Mouse (Mus musculus) intestine, postnatal 0 days (tissue): ENCODE results near the gene Cuta. TPM values are rescaled to one million over a fixed set of nuclear protein-coding genes. Genes with fewer than 3 reads are reported as not detected.

ENCODE experiments used
- ATAC-seq: fragments of 200-750 bp; cut with Nextera tagmentation; 2 replicates; pipeline ENCODE4 v1.8.0; 2017; ENCODE audit warnings: mild to moderate bottlenecking, moderate TSS enrichment, moderate library complexity
- H3K27ac ChIP-seq: fragments of 300-500 bp; sonication (generic); 2 replicates; pipeline ENCODE4 v1.5.1; 2014; ENCODE audit warnings: mild to moderate bottlenecking, low read depth, low read length, moderate library complexity
- H3K27me3 ChIP-seq: fragments of 300-500 bp; sonication (generic); replicated peaks from 2 replicates; pipeline ENCODE4 v1.6.1; 2014; ENCODE audit warnings: low read length, mixed read lengths; ENCODE audit not compliant: control insufficient read depth, insufficient read depth
- H3K36me3 ChIP-seq: fragments of 300-500 bp; sonication (generic); 2 replicates; pipeline ENCODE4 v1.6.1; 2014; ENCODE audit warnings: mild to moderate bottlenecking, moderate library complexity; ENCODE audit not compliant: control insufficient read depth, insufficient read depth
- H3K4me1 ChIP-seq: fragments of 300-500 bp; sonication (generic); replicated peaks from 2 replicates; pipeline ENCODE4 v1.6.1; 2014; ENCODE audit warnings: antibody characterized with exemption, low read length, mixed read lengths; ENCODE audit not compliant: control insufficient read depth, insufficient read depth
- H3K4me2 ChIP-seq: fragments of 300-500 bp; sonication (generic); replicated peaks from 2 replicates; pipeline ENCODE4 v1.6.1; 2014; ENCODE audit warnings: low read depth, mild to moderate bottlenecking, moderate library complexity
- H3K4me3 ChIP-seq: fragments of 300-500 bp; sonication (generic); 2 replicates; pipeline ENCODE4 v1.5.1; 2014; ENCODE audit warnings: low read depth, low read length
- H3K9ac ChIP-seq: fragments of 300-500 bp; sonication (generic); 2 replicates; pipeline ENCODE4 v1.6.1; 2014; ENCODE audit warnings: mild to moderate bottlenecking, low read depth, low read length
- H3K9me3 ChIP-seq: fragments of 300-500 bp; sonication (generic); 2 replicates; pipeline ENCODE4 v1.6.1; 2016; ENCODE audit warnings: mixed run types; ENCODE audit not compliant: control insufficient read depth
- CTCF ChIP-seq: sonication (generic); IDR thresholded peaks from 2 replicates; pipeline ENCODE4 v1.5.1; 2016; ENCODE audit warnings: low read depth, mild to moderate bottlenecking, control low read depth, antibody characterized with exemption, moderate library complexity
- WGBS: fragments of 180-500 bp; shearing (Covaris S2); extraction: QIAGEN DNeasy Blood & Tissue Kit; methylation state at CpG from one replicate; pipeline ENCODE4 v1.1.7; 2014; 5-methylcytosine and 5-hydroxymethylcytosine counted together
- polyA plus RNA-seq: library from polyadenylated mRNA; unstranded; fragments of >200 nt; fragmentation: Nextera tagmentation; extraction: Ambion mirVana; gene quantifications from 2 replicates; pipeline ENCODE4 v1.2.1, GENCODE M21; 2015

The Cuta gene
- polyA plus RNA-seq, 1 experiment from 2014 or later: 287 TPM

DNA sequence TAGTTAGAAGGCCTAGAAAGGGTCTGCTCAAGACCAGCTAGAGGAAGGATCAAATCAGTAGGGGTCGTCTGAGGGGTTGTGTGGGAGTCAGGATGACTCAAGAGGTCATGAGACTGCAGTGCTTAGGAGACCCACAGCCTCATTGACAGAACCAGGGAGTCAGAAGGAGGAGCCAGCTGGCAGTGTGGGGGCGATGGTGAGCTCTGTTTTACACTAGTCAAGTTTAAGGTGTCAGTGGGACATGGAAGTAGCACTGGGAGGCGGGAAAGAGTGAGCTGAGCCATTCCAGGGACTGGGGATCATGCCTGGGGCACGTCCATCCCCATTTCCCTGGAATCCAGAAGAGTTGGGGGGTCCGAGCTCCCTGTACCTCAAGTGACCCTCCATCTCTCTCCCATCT lies 19.5 kb upstream of the Cuta start:
- no peaks in the 10 kb centered on the region for H3K9me3 ChIP-seq
- H3K4me3 ChIP-seq: no peak overlapping the region
- H3K36me3 ChIP-seq: peaks cover 38% of the 10 kb centered on the region; the same call in 1 of the 2 replicates
- no peak for TF ChIP-seq CTCF
- H3K9ac ChIP-seq: no peak overlapping the region
- H3K4me2 ChIP-seq: no peak overlapping the region
- no peaks in the 10 kb centered on the region for H3K4me1 ChIP-seq
- 57% methylated on average over 5 of the region's 5 CpGs for WGBS
- ATAC-seq: no peak
- H3K27me3 ChIP-seq: no peaks in the 10 kb centered on the region
- no peak overlapping the region for H3K27ac ChIP-seq

DNA sequence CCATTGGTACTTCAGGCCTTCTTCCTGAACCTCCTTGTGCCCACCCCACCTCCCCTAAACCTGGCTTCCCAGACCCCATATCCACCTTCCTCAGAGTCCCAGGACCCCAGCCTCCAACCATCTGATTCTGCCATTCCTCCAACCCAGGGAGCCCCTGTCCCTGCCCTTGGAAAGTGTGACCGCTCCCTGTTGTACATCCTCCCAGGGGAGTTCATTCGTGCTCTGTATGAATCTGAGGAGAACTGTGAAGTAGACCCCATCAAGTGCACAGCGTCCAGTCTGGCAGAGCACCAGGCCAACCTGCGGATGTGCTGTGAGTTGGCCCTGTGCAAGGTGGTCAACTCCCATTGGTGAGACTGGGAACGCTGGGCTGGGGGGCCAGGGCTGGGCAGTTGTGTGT lies 18.5 kb upstream of the Cuta start:
- H3K36me3 ChIP-seq: peaks cover 38% of the 10 kb centered on the region; the same call in 1 of the 2 replicates

DNA sequence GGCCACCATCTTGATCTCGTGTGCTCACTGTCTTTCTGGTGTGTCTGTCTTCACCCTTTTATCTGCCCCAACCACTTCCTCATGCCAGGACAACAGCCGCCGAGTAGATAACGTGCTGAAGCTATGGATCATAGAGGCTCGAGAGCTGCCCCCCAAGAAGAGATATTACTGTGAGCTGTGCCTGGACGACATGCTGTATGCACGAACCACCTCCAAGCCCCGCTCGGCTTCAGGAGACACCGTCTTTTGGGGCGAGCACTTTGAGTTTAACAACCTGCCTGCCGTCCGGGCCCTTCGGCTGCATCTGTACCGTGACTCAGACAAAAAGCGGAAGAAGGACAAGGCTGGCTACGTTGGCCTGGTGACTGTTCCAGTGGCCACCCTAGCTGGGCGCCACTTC lies 17.5 kb upstream of the Cuta start:
- Histone ChIP-seq H3K9ac (no peak overlapping the region), H3K4me1 (0 out of 2 replicates have a peak, but pooled peaks cover 3% of the 10 kb centered on the region), H3K9me3 (no peaks in the 10 kb centered on the region), H3K4me2 (no peak overlapping the region), H3K27me3 (no peaks in the 10 kb centered on the region), H3K27ac (no peak overlapping the region), H3K4me3 (no peak overlapping the region), H3K36me3 (peaks cover 38% of the 10 kb centered on the region; the same call in 1 of the 2 replicates)
- WGBS: 81% methylated on average over 18 of the region's 18 CpGs
- TF ChIP-seq CTCF: no peak
- ATAC-seq: no peak

More for the DNA sequence above, 18.5 kb upstream of the Cuta start:
- no peaks in the 10 kb centered on the region for H3K27me3 ChIP-seq
- no peak for TF ChIP-seq CTCF
- WGBS: 92% methylated on average over 5 of the region's 5 CpGs
- no peaks in the 10 kb centered on the region for H3K9me3 ChIP-seq
- H3K4me3 ChIP-seq: no peak overlapping the region
- 0 out of 2 replicates have a peak, but pooled peaks cover 3% of the 10 kb centered on the region for H3K4me1 ChIP-seq
- no peak overlapping the region for H3K4me2 ChIP-seq
- H3K9ac ChIP-seq: no peak overlapping the region
- H3K27ac ChIP-seq: no peak overlapping the region
- ATAC-seq: no peak

DNA sequence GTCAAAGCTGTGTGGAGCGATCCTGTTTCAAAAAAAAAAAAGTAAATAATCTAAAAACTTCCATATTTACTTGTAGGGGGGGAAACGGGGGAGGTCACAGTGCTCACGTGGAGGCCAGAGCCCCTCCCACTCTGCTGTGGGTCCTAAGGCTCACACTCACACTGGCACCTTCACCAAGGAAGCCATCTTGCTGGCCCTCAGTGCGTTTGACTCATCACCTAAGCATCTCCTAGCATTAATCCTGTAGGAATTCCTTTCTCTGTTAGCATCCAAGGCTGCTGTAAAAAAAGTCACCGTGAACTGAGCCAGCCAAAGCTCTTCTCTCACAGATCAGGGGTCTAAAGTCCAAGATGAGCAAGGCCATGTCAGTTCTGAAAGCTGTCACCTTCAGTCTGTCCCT lies 16.9 kb upstream of the Cuta start:
- 64% methylated on average over 5 of the region's 5 CpGs for WGBS
- peaks cover 33% of the 10 kb centered on the region; the same call in 1 of the 2 replicates for H3K36me3 ChIP-seq
- no peak overlapping the region for H3K9ac ChIP-seq
- 0 out of 2 replicates have a peak, but pooled peaks cover 3% of the 10 kb centered on the region for H3K4me1 ChIP-seq
- no peak overlapping the region for H3K4me3 ChIP-seq
- no peak for ATAC-seq
- no peaks in the 10 kb centered on the region for H3K9me3 ChIP-seq
- H3K27ac ChIP-seq: no peak overlapping the region
- no peak overlapping the region for H3K4me2 ChIP-seq
- H3K27me3 ChIP-seq: no peaks in the 10 kb centered on the region
- TF ChIP-seq CTCF: no peak

DNA sequence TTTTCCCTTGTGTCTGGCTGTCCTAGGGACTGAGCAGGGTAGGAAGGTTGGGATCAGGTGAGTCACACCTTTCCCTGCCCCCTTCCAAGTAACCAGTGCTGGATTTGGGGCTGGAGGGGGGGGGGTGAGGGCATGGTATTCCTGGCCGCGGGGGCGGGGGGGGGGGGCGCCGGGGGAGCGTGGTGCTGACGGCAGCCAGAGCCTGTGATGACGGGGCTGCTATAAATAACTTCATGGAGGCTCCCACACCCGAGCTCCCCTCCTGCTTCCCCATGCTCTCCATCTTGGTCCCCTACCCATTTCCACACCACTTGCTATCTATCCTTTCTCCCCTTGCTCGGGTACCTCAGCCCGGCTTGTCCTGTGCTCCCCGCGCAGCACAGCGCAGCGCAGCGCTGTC lies 14.4 kb upstream of the Cuta start:
- Histone ChIP-seq H3K27ac (no peak overlapping the region), H3K9ac (no peak overlapping the region), H3K9me3 (no peaks in the 10 kb centered on the region), H3K27me3 (no peaks in the 10 kb centered on the region), H3K4me1 (peaks cover 7% of the 10 kb centered on the region; the same call in 1 of the 2 replicates), H3K36me3 (peaks cover 14% of the 10 kb centered on the region; the same call in 1 of the 2 replicates), H3K4me2 (peak overlapping the region; percentile 52), H3K4me3 (0 out of 2 replicates have a peak overlapping the region, but pooled peaks have one; percentile 9)
- WGBS: 10% methylated on average over 10 of the region's 16 CpGs
- no peak for ATAC-seq
- no peak for TF ChIP-seq CTCF

DNA sequence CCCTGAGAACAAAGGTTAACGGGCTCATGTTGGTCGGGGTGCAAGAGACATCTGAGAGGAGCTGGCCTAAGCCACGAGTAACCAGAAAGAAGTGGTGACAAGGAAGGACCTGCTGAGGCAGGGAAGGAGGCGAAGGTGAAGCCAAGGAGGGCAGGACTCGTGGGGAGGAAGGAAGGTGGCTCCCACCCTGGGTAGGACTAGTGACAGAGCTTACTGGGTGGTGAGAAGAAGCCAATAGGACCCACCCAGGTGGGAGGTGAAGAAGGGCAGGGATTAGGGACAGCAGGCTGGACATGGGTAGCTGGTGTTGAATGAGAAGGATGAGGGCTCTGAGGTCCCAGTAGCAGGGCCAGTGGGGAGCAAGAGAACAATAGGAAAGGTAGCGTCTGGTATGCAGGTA lies 13.8 kb upstream of the Cuta start:
- Histone ChIP-seq H3K4me1 (peaks cover 7% of the 10 kb centered on the region; the same call in 1 of the 2 replicates), H3K4me2 (peak overlapping the region; percentile 52; the same call in 1 of the 2 replicates), H3K9me3 (no peaks in the 10 kb centered on the region), H3K9ac (no peak overlapping the region), H3K27ac (no peak overlapping the region), H3K27me3 (no peaks in the 10 kb centered on the region), H3K4me3 (no peak overlapping the region), H3K36me3 (peaks cover 14% of the 10 kb centered on the region; the same call in 1 of the 2 replicates)
- TF ChIP-seq CTCF: no peak
- WGBS: 53% methylated on average over 6 of the region's 6 CpGs
- no peak for ATAC-seq
